Mouse (Mus musculus) cortical plate, adult 2 months (tissue): ENCODE results near the gene Sgca. TPM values are rescaled to one million over a fixed set of nuclear protein-coding genes. Genes with fewer than 3 reads are reported as not detected.

Experiments used
- H3K27ac ChIP-seq: fragments of 200-500 bp; 2 replicates; pipeline ENCODE4 v1.5.1; 2012; ENCODE audit warnings: low read length, control low read depth, inconsistent platforms; ENCODE audit not compliant: insufficient read depth
- H3K4me1 ChIP-seq: fragments of 200-500 bp; 2 replicates; pipeline ENCODE4 v1.6.1; 2011; ENCODE audit warnings: low read length; ENCODE audit not compliant: control insufficient read depth, insufficient read depth
- H3K4me3 ChIP-seq: fragments of 200-500 bp; 2 replicates; pipeline ENCODE4 v1.5.1; 2011; ENCODE audit warnings: mild to moderate bottlenecking, low read length, control low read depth; ENCODE audit not compliant: insufficient read depth
- CTCF ChIP-seq: fragments of 200-500 bp; IDR thresholded peaks from 2 replicates; pipeline ENCODE4 v1.5.1; 2011; ENCODE audit warnings: mild to moderate bottlenecking, control low read depth, low read length; ENCODE audit not compliant: insufficient read depth; ENCODE audit errors: extremely low read depth
- POLR2A ChIP-seq: fragments of 200-500 bp; IDR thresholded peaks from 2 replicates; pipeline ENCODE4 v1.6.1; 2011; ENCODE audit warnings: mild to moderate bottlenecking, low read length, control low read depth; ENCODE audit not compliant: insufficient read depth; ENCODE audit errors: extremely low read depth
- polyA plus RNA-seq: library from polyadenylated mRNA; depleted of rRNA; stranded (reverse); fragments of >200 nt; gene quantifications from 2 replicates; pipeline ENCODE4 v1.2.3, GENCODE M21; 2012

Gene Sgca
- polyA plus RNA-seq, 1 experiment, result 1.8 TPM

DNA sequence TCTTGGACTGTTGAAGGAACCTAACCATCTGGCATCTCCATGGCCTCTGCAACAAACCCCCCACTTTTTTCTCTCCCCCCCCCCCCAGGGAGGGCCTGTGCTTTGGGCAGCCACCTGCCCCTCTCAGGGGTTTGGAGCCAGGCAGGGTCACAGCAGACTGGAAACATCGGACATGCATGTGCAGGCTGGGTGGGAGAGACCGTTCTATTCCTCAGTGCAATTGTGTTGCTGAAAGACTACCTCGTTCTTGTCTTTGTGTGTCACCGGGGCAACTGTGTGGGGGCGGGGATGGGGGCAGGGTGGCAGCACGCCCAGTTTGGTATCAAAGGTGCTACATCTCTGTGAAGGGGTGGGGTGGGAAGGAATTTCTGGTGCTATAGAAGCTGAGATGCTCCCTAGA lies 24.0 kb downstream of the Sgca start:
- no peak overlapping the region for H3K4me3 ChIP-seq
- TF ChIP-seq POLR2A (no peak), CTCF (no peak)
- H3K4me1 ChIP-seq, result no peaks in the 10 kb centered on the region
- no peak overlapping the region for H3K27ac ChIP-seq

DNA sequence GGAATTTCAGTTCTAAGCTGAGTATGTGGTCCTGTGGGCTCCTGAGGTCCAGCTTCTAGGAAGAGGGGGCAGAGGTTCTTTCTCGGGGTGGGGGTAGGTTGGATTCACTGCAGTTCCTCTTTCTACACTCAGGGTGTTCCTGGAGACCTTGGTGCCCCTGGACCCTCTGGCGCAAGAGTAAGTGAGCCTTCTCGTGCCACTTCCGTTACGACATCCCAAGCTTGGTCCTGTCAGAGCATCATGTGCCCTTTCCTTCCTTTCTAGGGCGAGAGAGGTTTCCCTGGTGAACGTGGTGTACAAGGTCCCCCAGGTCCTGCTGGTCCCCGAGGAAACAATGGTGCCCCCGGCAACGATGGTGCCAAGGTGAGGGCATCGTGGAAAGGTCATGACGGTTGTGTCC lies 30.9 kb downstream of the Sgca start:
- Histone ChIP-seq H3K4me3 (no peak overlapping the region), H3K27ac (no peak overlapping the region), H3K4me1 (no peaks in the 10 kb centered on the region)
- TF ChIP-seq POLR2A (no peak), CTCF (no peak)

DNA sequence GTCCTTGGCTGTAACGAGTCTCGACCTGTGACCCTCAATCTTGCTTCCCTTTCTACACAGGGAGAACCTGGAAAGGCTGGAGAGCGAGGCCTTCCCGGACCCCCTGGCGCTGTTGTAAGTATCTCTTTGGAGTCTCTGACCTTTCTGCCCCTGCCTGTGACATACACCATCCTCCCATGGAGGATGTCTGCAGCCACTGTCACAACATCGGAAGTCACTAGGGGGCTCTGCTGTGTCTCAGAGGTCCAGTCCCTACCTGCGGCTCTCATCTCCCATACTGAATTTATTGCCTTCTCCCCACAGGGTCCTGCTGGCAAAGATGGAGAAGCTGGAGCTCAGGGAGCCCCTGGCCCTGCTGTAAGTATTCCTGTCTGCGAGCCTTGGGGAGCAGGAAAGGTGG lies 31.8 kb downstream of the Sgca start:
- Histone ChIP-seq H3K4me1 (no peaks in the 10 kb centered on the region), H3K4me3 (no peak overlapping the region), H3K27ac (no peak overlapping the region)
- TF ChIP-seq POLR2A (no peak), CTCF (0 out of 2 replicates have a peak, but pooled peaks have one; percentile 15)

DNA sequence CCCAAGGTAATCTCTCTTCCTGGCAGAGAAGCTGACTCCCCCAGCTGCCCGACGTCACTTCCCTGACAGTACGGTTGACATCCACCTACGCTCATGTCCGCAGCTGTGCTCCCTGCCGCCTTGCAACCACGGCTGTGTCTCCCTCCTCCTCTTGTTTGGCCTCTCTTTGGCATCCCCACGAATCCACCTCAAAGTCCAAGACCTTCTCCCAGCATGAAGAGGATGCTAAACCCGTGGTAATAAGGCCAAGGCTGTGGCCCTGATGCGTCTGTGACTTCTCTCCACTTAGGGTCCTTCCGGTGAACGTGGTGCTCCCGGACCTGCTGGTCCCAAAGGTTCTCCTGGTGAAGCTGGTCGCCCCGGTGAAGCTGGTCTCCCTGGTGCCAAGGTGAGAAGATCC lies 33.1 kb downstream of the Sgca start:
- TF ChIP-seq CTCF (no peak), POLR2A (no peak)
- Histone ChIP-seq H3K27ac (no peak overlapping the region), H3K4me3 (no peak overlapping the region), H3K4me1 (no peaks in the 10 kb centered on the region)

DNA sequence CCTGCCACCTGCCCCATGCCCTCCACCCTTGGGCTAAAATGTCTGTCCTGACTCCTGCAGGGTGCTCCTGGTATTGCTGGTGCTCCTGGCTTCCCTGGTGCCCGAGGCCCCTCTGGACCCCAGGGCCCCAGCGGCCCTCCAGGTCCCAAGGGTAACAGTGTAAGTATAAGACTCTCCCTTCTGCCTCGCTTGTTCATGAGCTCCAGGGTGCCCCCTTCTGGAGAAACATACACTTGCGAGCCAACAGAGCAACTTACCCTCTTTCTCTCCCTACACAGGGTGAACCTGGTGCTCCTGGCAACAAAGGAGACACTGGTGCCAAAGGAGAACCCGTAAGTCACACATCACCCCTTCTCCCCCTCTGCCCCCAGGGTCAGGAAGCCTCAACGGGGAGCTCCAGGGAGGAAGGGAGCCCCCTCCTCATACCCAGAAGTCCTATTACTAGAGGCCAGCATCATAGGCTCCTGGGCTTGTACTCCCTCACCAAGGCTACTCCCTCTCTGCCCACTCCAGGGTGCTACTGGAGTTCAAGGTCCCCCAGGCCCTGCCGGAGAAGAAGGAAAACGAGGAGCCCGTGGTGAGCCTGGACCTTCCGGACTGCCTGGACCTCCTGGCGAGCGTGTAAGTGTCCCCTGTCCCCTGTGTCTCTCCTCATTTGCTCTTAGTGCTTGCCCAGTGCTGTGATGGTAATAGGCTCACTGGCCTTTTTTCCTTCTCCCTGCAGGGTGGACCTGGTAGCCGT lies 33.7 kb downstream of the Sgca start:
- peaks cover 3% of the 10 kb centered on the region; the same call in 1 of the 2 replicates for H3K4me1 ChIP-seq
- no peak overlapping the region for H3K4me3 ChIP-seq
- H3K27ac ChIP-seq, result no peak overlapping the region
- peak; percentile 40; the same call in 1 of the 2 replicates for TF ChIP-seq CTCF
- TF ChIP-seq POLR2A, result no peak

DNA sequence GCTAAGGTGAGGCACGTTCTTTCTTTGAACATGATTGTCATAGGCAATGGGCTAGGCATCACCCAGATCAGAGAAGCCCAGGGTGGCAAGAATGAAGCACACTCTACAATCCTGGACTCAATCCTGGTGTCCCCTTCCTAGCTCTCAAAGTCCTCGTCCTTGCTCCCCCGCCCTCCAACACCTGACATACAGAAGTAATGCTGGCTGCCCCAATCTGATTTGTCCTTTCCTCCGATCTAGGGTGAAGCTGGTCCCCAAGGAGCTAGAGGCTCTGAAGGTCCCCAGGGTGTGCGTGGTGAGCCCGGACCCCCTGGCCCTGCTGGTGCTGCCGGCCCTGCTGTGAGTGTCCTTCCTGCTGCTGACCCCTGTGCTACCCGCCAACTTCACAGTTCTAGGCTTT lies 34.4 kb downstream of the Sgca start:
- H3K27ac ChIP-seq, result no peak overlapping the region
- peaks cover 3% of the 10 kb centered on the region; the same call in 1 of the 2 replicates for H3K4me1 ChIP-seq
- TF ChIP-seq POLR2A, result no peak
- TF ChIP-seq CTCF, result no peak
- H3K4me3 ChIP-seq, result no peak overlapping the region

DNA sequence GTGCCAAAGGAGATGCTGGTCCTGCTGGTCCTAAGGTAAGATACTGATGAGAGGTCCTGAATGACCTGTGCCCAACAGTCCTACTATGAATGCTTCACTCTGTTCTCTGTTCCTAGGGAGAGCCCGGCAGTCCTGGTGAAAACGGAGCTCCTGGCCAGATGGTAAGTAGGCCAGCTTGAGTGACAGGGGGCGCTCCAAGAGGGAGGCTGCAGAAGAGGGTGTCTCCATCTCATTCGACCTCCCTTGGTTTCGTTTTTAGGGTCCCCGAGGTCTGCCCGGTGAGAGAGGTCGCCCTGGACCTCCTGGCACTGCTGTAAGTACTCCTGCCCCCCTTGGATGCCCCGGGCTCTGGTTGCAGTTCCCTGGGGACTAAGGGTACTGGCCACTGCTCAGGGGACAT lies 35.0 kb downstream of the Sgca start:
- Histone ChIP-seq H3K4me3 (no peak overlapping the region), H3K4me1 (peaks cover 3% of the 10 kb centered on the region; the same call in 1 of the 2 replicates), H3K27ac (no peak overlapping the region)
- TF ChIP-seq POLR2A, result no peak
- TF ChIP-seq CTCF, result no peak

DNA sequence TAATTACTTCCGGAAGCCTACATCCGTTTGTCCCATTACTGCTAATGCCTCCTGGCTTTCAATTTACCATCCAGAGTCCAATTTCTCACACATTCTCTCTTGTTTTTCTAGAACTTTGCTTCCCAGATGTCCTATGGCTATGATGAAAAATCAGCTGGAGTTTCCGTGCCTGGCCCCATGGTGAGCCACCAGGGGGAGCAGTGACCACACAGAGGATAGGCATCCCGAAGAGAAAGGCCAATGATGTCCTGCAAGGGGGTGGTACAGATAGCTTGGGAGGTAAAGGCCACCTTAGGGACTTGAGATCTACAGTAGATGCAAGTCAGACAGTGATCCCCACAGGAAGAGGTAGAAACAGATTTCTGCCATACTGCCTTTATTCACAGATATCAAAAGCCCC lies 36.8 kb downstream of the Sgca start:
- H3K27ac ChIP-seq, result no peak overlapping the region
- no peak overlapping the region for H3K4me3 ChIP-seq
- peak; percentile 79 for TF ChIP-seq CTCF
- TF ChIP-seq POLR2A, result no peak
- peaks cover 3% of the 10 kb centered on the region; the same call in 1 of the 2 replicates for H3K4me1 ChIP-seq

DNA sequence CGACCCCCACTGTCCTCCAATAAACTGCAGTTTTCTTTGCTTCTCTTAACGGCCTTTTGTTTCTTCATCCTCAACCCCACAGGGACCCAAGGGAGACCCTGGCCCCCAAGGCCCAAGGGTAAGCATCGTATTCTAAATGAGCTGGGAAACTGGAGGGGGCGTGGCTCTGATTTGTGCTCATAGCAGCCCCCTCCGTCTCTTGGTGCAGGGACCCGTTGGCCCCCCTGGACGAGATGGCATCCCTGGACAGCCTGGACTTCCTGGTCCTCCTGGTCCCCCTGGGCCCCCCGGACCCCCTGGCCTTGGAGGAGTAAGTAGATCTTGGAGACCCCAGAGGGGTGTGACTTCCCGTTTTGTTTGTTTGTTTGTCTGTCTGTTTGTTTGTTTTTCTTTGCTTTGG lies 37.8 kb downstream of the Sgca start:
- Histone ChIP-seq H3K27ac (no peak overlapping the region), H3K4me1 (peaks cover 3% of the 10 kb centered on the region; the same call in 1 of the 2 replicates), H3K4me3 (no peak overlapping the region)
- TF ChIP-seq POLR2A (no peak), CTCF (no peak)

DNA sequence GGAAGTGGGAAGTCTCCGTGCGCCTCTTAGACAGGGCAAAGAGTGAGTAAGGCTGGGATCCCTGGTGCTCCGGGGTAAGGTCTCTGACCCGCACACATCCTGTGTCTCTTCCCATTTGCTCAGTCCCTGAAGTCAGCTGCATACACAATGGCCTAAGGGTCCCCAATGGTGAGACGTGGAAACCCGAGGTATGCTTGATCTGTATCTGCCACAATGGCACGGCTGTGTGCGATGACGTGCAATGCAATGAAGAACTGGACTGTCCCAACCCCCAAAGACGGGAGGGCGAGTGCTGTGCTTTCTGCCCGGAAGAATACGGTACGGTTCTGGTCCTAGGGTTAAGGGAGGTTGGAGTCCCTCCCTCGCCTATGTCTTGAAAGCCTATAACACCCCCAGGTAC lies 38.3 kb downstream of the Sgca start:
- Histone ChIP-seq H3K27ac (no peak overlapping the region), H3K4me1 (peaks cover 3% of the 10 kb centered on the region; the same call in 1 of the 2 replicates), H3K4me3 (no peak overlapping the region)
- TF ChIP-seq POLR2A (no peak), CTCF (no peak)
